Mouse (Mus musculus) neutrophil, adult 5-6 weeks (primary cell): ENCODE measurements at regions not wholly inside any gene's neighbourhood (a gene's known extent, or its start where the extent isn't known, plus 50 kb on each side); places are given as distances from the start of the nearest gene placed in this dataset.

Source experiments
- ATAC-seq: fragments of 151-379, 151-347 bp; 2 replicates; pipeline ENCODE4 v1.8.0; 2017; ENCODE audit warnings: mild to moderate bottlenecking, moderate TSS enrichment; ENCODE audit not compliant: insufficient number of reproducible peaks, poor library complexity, low FRiP score, severe bottlenecking; ENCODE audit errors: extremely low read depth

GRCm38 (mm10) chr8:10931266-10931665, 77.0 kb downstream of the Irs2 start:
- no peak for ATAC-seq

GRCm38 (mm10) chr8:10928836-10929235, 79.4 kb downstream of the Irs2 start:
- ATAC-seq = no peak

- no peak for ATAC-seq
Observed at GRCm38 (mm10) chr8:10928342-10928794, 79.9 kb downstream of the Irs2 start.

- no peak for ATAC-seq
Observed at GRCm38 (mm10) chr8:10927187-10927586, 81.1 kb downstream of the Irs2 start.

- ATAC-seq = no peak
Observed at GRCm38 (mm10) chr8:10926518-10926915, 81.7 kb downstream of the Irs2 start.

GRCm38 (mm10) chr8:10925582-10926517, 82.4 kb downstream of the Irs2 start:
- ATAC-seq = no peak

- ATAC-seq = peak; percentile 71
Observed at GRCm38 (mm10) chr8:10924526-10925199, 83.6 kb downstream of the Irs2 start.

GRCm38 (mm10) chr8:10924001-10924490, 84.2 kb downstream of the Irs2 start:
- ATAC-seq = no peak

- ATAC-seq = no peak
Observed at GRCm38 (mm10) chr8:10923071-10924000, 84.9 kb downstream of the Irs2 start.

- ATAC-seq = no peak
Observed at GRCm38 (mm10) chr8:10922209-10923030, 85.8 kb downstream of the Irs2 start.

- ATAC-seq = no peak
Observed at GRCm38 (mm10) chr8:10921439-10922191, 86.6 kb downstream of the Irs2 start.

- no peak for ATAC-seq
Observed at GRCm38 (mm10) chr8:10919620-10920019, 88.6 kb downstream of the Irs2 start.

GRCm38 (mm10) chr8:10918403-10919035, 89.7 kb downstream of the Irs2 start:
- no peak for ATAC-seq

- ATAC-seq = no peak
Observed at GRCm38 (mm10) chr8:10914616-10915015, 93.6 kb downstream of the Irs2 start.

- ATAC-seq = no peak
Observed at GRCm38 (mm10) chr8:10912436-10912835, 95.8 kb downstream of the Irs2 start.

GRCm38 (mm10) chr8:10911371-10911770, 96.9 kb downstream of the Irs2 start:
- ATAC-seq = no peak

GRCm38 (mm10) chr8:10910954-10911353, 97.3 kb downstream of the Irs2 start:
- ATAC-seq = no peak
